Mouse (Mus musculus): ENCODE measurements around the gene Bcl7c.
A peak's percentile ranks its signal among the peaks of the same experiment; 100 is the strongest.

Gene Bcl7c

DNA sequence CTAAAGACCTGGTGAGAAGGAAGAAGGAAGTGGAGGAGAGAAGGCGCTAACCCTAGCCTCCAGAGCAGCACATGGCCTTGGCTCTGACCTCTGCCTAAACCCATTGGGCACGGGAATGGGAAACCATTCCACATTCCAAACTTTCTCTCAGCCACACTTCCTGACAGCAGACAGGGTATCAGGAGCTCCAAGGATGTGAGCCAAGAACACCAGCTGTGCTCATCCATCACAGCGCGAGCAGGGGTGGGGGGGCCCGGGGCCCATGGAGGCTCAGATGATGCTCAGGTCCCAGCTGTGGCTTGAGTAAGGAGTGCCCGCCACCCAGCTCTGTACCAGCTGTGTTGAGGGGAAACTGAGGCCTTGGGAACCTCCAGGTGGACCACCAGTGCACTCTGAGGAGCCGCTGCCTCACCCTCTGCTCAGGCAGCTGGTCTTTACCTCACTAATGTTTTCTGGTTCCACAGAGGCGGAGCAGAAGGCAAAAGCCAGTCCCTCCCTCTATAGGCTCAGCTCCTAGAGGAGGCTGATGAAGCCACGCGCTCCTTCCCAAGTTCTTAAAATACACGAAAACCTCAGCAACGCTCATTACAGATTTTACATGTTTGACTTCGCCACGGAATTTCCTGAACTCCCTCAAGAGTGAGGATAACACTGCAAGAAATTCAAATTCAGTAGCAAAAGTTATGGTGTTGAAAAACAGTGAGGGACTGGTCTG, 23.3 kb downstream of the Bcl7c start:
- DNase-seq (ENCODE audit: low spot score), result no peak

DNA sequence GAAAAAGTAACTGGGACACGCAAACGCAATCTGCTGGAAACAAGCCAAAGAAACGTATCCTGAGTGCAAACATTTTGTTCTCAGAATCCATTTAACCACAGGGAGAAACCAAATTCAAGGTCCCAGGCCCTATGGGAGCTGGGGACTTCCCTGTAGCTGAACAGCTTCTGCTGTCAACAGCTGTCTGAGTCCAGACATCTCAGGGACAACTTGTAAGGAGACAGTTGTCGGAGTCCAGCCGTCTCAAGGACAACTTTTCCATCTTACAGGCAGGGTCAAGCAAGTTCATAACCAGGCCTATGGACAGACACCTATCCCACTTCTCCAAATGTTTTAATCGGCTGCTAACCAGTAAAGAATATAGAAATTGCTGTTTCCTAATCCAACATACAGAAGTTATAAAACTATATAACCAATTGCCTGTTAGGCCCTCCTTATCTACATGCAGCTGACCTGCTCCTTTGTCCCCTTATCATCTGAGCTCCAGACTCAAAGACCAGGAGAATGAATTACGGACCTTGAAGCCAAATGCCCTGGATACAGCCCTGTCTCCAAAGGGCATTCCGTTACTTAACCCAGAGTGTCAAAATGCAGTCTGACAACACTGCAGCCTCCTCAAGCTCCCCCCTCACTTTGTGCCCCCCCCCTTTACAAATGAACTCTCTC, 26.7 kb downstream of the Bcl7c start:
- DNase-seq (ENCODE audit: low spot score), result no peak

DNA sequence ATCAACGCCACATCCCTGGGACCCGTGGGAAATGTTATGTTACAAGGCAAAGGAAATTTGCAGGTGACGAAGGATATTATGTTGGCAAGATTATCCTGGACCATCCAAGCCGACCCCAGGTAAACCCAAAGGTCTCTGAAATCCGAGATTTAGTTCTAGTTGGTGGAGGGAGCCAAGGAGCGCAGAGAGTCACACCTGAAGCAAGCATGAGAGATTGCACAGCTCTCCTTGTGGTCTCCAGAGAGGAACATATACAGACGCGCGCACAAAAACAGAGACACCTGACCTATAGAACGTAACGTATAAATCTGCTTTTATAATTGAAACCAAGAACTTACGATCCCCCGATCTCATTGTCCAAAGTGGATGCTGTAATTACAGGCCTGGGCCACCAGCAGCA, 28.2 kb downstream of the Bcl7c start:
- no peak for DNase-seq (ENCODE audit: low spot score)

DNA sequence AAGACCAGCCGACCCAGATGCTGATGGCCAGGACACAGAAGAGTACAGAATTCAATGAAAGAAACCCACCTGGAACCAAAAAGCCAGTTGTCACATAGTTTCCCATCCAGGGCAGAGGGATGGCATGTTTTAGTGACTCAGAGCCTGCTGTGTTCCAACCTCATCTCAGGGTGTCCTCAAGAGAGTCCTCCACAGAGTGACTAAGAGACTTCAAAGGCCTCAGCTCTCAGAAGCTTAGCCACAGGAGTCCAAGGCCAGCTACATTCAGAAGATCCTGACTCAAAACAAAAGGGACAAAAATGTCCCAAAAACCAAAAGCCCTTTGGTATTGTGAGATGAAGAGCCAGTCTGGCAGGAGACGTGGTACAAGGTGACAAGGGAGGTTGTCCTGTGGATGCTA, 29.9 kb downstream of the Bcl7c start:
- no peak for DNase-seq (ENCODE audit: low spot score)

DNA sequence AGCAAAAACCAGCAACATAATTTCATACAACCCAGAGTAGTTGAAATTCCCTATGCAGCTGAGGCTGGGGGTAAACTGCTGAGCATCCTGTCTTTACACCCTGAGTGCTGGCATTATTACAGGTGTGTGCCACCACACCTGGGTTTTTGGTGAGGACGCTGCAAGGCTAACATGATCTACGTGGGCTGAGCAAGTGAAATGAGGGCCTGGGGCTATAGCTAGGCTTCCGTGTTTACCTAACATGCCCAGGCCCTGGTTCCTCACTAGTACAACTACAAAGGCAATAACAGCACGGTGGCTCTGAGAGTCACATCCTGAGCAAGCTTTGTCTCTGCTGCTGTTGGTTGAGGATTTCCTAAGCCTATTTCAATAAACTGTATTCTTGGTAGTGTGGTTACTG, 31.1 kb downstream of the Bcl7c start:
- no peak for DNase-seq (ENCODE audit: low spot score)

DNA sequence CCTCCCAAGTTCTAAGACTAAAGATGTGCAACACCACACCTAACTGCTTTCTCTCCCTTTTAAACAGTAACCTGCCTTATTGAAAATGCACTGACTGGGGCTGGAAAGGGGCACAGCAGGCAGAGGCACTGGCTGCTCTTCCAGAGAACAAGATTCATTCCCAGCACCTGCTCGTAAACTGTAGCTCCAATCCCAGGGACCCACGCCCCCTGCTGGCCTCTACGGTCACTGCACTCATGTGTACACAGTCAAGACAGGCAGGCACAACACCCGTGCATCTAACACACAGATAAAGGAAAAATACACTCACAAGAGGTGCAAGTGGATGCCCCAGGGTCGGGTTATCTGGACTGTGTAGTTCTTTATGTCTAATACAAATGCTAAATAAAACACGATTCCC, 31.7 kb downstream of the Bcl7c start:
- DNase-seq (ENCODE audit: low spot score), result peak; percentile 64

DNA sequence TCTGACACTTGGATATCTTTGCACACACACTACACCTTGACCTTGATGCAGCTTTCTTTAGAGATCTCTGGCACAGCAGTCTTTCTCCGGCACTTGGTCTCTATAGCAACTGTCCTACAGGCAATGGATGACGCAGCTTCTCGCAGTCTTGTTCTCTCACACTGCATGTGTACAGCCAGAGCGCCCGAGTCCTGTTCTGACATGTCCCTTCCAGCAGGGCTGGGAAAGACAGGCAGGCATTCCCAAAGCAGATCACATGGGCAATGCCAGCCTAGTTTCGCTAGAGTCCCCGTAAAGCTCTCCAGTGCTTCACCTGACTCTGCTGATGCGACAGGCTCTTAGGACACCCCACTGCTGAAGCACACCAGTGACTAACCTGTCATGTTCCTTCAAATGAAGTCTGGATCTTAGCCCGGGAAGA, 33.3 kb downstream of the Bcl7c start:
- peak; percentile 9 for DNase-seq (ENCODE audit: low spot score)

DNA sequence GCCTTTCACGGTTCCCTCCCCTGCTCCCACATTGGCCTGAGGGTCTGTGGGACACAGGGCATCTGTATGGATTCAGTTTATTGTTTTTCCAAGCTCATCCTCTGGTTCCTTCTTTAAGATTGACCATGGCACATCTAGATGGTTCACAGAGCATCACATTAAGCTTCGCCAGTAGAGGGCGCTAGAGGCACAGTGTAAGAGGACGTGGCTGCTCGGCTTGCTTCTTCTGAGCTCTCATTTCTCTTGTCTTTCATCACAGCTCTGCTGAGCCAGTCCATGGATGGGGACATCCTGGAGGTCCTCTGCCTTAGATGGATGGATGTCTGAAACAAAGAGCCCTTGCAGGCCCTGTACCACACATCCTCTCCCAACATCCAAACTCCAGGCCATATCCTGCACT, 33.8 kb downstream of the Bcl7c start:
- DNase-seq (ENCODE audit: low spot score), result peak; percentile 95

DNA sequence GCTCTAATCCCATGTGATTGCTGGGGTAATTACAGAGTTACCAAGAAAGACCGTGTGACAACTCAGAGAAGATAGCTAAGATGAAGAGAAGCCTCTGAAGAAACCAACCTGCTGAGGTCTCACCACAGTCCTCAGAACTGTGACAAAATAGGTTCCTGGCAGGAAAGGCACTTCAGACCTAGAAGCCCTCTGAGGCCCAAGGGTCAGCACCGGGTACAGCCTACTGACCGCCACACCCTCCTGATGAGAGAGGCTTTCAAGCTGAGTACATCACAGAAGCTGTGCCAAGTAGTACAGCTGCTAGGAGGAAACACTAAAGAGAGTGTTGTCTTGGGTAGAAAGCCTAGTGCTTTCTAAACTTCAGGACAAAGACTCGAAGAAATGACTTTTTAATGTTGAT, 36.0 kb downstream of the Bcl7c start:
- DNase-seq (ENCODE audit: low spot score), result no peak

DNA sequence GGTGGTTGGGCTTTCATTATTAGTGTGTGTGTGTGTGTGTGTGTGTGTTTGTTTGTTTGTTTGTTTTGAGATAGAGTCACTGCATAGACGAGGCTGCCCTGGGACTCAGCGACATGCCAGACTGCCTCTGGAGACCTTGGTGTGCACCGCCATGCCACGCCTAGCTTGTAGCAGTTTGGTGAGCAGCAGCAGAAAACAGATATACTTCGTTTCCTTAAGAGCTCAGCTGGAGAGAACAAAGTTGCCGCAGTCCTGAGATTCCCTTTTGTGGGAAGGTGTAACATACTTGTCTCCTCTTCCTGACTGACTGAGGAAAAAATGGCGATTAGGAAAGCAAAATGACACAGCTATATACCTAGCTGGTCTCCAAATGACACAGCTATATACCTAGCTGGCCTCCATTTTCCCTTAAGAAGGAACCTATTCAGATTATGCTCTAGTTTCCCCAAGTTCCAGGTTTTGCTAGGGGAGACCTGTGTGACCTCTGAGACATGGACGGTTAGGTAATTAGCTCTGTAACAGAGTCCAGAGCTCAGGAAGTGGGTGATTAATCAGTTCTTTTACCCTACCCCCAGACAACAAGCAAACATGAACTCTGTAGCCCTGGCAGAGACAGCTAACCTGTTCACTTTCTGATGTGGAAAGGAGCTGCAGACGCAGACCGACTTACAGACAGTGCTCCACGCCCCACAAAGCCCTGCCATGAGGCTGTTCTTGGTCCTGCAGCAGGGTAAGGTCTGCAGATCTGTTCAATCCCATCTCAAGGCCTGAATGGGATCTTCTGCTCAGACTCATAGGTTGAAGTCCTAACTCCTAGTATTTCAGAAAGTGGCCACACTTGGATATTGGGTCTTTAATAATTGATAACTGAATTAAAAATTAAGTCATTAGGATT, 36.6 kb downstream of the Bcl7c start:
- no peak for DNase-seq (ENCODE audit: low spot score)

DNA sequence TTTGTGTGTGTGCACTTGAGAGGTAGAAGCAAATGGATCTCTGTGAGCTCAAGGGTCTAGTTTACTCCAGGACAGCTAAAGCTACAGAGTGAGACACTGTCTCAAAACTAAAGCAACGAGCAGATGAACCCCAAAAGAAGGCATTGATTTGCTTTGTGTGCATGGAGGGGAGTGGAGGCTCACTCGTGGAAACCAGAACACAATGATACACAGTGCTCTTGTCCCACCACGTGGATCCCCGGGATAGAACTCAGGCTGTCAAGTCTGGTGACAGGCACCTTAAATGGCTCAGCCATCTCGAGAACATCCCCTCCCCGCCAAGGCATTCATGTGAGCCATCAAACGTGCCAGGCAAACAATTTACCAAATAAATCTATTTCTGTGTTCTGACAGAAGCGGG, 41.6 kb downstream of the Bcl7c start:
- DNase-seq (ENCODE audit: low spot score), result no peak

DNA sequence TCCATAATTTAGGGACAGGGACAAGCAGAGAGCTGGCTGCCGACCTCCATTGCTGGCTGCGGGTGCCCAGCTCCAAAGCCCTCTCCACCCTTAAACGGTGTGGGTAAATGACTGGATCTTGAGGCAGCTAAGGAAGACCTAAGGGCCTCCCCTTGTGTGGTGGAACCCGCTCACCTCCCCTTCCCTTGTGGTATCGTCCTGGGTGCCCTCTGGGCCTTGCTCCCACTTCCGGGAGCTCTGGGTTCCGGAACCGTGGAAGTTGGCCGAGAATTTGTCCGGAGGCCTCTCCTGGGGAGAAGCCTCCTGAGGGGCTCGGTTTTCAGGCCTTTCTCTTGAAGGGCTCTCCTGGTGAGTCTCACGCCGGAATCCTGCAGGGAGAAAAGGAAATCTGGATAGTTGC, 42.1 kb downstream of the Bcl7c start:
- no peak for DNase-seq (ENCODE audit: low spot score)

DNA sequence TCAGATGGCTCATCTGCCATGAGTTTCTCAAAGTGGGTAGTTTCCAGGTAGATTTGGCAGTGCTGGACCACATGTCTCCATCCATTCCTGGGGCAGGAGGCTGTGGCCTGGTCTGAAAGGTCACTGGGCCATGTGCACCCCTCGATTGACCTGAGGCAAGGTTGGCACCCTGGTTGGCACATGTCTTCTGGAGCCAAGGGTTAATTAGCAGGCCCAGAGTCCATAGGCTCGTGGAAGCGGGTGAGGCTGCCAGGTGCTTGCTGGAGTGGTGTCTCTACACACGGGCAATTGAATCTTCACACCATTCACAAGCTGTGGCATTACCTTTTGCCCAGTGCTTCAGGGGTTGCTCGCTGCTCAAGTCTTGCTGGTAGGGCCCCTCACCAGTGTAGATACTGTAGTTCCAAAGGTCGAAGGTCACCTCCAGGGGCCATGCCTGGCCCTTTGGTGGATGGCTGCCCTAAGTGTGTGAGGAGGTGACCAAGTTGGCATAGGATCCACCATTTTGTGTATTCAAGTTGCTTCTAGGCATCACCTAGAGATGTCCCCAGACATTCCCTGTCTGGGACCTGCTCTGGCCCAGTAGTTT, 42.6 kb downstream of the Bcl7c start:
- no peak for DNase-seq (ENCODE audit: low spot score)

DNA sequence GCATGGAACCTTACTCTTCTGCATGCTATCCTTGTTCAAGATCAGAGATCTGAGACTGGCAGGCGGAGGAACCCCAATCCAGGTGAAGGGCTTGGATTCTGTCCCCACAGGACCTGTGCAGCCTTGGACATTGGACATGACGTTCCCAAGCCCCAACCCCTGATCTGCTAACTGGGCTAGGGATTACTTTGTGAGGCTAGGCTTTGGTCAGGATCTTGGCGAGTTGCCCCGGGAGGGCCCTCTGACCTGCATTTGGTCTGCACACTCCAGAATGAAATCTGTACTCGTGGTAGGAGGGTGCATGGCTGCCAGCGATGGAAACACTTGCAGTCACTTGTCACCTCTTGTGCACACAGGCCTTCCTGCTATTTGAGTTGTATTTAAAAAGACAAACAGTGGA, 45.8 kb downstream of the Bcl7c start:
- no peak for DNase-seq (ENCODE audit: low spot score)

DNA sequence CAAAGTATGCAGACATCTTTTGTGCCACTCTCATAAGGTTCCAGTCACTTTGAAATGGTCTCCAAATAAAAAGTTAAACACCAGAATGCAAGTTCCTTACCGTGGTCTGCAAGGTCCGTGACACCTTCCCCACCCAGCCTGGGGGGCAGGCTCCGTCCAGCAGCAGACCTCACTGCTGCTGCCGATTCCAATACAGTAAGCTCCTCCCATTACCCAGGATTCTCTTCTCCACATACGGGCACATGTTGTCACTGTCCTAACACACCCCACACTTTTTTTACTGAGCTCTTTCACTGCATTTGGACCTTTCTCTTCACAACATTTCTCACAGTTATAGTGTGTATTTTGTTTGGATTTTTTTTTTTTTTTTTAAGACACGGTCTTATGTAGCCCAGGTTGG, 46.9 kb downstream of the Bcl7c start:
- DNase-seq (ENCODE audit: low spot score), result no peak

DNA sequence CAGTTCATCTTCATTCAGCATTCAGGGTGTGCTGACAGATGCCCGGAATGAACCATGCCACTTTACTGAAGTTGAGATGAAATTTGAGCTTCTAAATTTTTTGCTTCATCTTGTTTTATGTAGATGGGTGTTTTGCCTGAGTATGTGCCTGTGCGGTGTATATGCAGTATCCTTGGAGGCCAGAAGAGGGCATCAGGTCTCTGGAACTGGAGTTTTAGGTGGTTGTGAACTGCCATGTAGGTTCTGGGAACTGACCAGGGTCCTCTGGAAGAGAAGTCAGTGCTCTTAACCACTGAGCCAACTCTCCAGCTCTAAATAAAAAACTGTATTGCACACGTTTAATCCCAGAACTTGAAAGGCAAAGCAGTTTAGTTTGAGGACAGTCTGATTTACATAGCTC, 47.9 kb downstream of the Bcl7c start:
- DNase-seq (ENCODE audit: low spot score), result no peak

DNA sequence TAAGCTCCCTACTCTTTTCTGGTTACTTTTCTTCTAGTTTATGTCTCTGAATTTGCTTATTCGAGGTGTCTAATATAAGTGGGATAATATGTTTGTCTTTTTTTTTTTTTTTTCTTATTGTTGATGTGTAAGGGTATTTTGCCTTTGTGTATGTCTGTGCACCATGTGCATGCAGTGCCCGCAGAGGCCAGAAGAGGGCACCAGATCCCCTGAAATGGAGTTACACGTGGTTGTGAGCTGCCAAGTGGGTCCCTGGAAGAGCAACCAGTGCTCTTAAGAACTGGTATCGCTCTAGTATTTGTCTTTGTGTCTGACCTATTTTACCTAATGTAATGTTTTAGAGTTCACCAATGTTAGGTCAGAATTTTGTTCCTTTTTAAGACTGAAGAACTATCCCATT, 51.8 kb downstream of the Bcl7c start:
- peak; percentile 83 for DNase-seq (ENCODE audit: low spot score)

DNA sequence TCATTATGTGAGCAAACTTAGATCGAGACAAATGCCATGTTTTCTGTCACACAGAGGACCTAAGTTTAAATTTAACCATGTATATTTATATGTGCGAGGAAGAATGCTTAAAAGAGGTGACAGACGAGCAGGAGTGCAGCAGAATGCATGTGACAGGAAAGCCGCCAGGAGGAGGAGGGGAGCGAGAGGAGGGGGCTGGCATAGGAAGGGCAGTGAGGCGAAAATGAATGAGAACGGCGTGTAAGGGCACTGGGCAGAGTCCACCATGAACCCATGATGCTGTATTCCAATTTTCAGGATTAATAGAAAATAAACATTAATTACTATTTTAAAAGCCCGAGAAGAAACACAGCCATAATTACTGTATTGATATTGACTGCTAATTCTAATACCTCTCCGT, 54.4 kb downstream of the Bcl7c start:
- no peak for DNase-seq (ENCODE audit: low spot score)

DNA sequence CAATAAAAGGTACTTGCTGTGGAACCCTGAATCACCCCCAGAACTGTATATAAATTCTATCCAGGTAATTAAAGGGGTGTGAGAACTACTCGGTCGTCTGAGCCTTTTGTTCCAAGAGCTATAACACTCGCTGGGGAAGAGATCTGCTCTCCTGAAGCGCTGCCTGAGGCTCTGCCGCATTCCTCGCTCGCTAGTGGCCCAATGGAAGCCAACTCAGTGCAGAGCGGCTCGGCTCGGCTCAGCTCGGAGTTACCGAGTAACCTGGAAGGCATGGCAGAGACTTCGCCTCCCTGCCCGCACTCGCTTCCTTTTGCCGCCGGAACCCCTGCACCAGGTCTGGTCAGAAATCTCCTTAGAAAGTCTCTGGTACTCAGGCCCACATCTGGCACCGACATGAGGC, 56.7 kb downstream of the Bcl7c start:
- peak; percentile 49 for DNase-seq (ENCODE audit: low spot score)

DNA sequence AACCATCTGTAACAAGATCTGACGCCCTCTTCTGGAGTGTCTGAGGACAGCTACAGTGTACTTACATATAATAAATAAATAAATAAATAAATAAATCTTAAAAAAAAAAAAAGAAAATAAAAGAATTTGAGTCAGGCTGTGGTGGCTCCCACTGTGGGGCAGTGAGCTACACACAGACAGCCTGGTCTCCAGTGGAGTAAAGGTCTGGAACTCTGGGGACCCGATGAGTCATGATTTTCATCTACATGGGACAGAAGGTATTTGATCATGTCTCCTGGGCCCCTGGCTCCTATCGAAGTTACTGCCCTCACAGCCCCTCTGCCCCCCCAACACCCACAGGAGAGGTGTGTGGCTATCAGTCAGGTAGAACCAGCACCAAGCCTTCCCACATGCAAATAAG, 57.1 kb downstream of the Bcl7c start:
- DNase-seq (ENCODE audit: low spot score), result no peak

DNA sequence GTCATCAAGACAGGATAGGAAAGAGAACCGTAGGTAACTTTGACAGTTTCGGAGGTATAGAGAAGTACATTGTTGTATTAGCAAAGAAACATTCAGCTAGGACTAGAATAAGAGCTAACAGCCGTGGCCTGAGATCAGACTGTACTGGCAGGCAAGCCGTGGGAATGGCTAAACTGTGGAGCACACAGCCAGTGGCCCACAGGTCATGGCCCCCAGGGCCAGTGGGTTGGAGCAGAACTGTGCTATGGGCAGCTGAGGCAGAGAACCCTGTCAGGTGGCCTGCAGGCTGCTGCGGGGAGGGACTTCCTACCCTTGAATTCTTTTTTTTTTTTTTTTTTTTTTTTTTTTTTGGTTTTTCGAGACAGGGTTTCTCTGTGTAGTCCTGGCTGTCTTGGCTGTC, 59.5 kb downstream of the Bcl7c start:
- DNase-seq (ENCODE audit: low spot score), result no peak

DNA sequence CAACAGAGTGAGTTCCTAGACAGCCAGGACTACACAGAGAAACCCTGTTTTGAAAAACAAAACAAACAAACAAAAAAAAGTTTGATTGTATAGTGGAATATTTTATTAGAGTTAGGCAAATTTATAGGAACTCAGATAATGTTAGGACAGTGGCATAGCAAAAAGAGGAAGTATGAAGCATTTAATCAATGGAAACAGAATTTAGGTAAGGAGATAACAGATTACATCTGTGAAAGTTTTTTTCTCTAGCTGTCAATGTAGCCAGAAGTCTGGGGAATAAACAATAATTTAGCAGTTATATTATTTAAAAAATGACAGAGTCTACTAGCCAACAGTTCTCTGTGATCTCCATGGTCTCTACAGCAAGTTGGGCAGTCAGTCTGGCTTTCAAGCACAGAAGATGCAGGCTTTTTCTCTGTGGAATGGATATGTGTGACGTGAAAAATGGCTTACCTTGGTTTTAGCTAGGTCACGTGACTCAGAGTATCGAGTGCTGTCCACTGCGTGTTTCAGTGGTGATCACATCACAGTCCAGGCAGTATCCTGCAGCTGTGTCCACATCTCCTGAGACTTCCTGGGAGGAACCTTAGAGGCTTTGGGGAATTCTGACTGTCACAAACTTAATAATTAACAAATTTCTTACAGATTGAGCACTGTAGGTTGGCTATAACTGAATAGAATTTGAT, 60.1 kb downstream of the Bcl7c start:
- no peak for DNase-seq (ENCODE audit: low spot score)
